Mouse (Mus musculus): ENCODE results near the gene Msln. TPM values are rescaled to one million over a fixed set of nuclear protein-coding genes. Genes with fewer than 3 reads are reported as not detected.

The Msln gene
- total and polyA plus RNA-seq, 3 experiments = not detected

DNA sequence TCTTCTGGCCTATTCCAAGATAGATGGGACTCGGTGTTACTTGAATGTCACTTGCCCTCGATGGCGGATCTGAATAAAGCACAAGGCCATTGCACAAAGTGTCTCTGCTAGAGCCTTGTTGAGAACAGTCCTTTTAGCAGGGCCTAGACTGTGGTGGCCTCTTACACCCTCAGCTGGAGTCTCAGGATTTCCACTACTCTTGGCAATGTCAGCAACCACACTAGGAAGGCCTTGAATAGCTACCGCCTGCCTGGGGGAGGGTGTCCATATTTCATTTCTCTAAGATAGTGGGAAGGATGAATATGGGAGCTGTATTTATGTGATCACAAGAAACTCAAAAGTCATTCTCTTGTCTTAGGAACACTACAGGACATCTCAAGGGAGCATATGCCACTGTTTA is 5.9 kb downstream of the Msln start:
- no peak overlapping the region for H3K27ac ChIP-seq (ENCODE audit: control insufficient read depth, low read depth, low read length)
- H3K9me3 ChIP-seq (replicated peaks; ENCODE audit: insufficient read depth, low read length) = no peaks in the 10 kb centered on the region

DNA sequence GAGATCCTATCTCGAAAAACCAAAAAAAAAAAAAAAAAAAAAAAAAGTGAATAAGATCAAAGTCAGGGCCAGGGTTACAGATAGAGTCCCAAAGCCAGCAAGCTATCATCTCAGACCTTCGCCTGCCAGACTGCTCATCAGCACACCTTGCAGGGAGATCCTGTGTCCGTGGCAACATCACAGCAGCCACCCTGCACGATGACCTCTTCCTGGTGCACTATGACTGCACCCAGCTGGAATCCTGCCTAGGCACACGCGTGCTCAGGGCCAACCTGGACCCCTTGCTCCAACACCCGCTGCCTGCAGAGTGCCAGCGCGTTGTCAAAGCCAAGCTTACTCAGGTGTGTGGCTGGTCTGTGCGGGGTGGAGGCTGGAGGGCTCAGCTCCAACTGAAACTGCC is 9.9 kb downstream of the Msln start:
- H3K9ac ChIP-seq (ENCODE audit: control insufficient read depth, low read depth, low read length, poor library complexity, severe bottlenecking) = no peak overlapping the region
- no peaks in the 10 kb centered on the region for H3K9me3 ChIP-seq (replicated peaks; ENCODE audit: insufficient read depth, low read length)
- peaks cover 4 to 5% of the 10 kb centered on the region in 2 experiments; a peak in 2 of 4 replicates for H3K27me3 ChIP-seq (ENCODE audit: control insufficient read depth in 1 of 2, insufficient read depth in 2 of 2, low read length in 2 of 2)
- no peak overlapping the region for H3K27ac ChIP-seq (ENCODE audit: control insufficient read depth, low read depth, low read length)
- H3K79me2 ChIP-seq (ENCODE audit: control insufficient read depth, insufficient read depth, low read length, poor library complexity) = no peaks in the 10 kb centered on the region
- TF ChIP-seq ZC3H11A (IDR thresholded peaks at IDR 0.05; ENCODE audit: low read depth, low read length) = no peak
- no peak for TF ChIP-seq ZKSCAN1 (IDR thresholded peaks at IDR 0.05; ENCODE audit: low read depth, low read length)
- no peak for TF ChIP-seq E2F4 (IDR thresholded peaks at IDR 0.05; ENCODE audit: borderline replicate concordance, low read depth, low read length)
- TF ChIP-seq CHD1 (IDR thresholded peaks at IDR 0.05; ENCODE audit: low read depth, low read length) = no peak
- TF ChIP-seq USF2 (IDR thresholded peaks at IDR 0.05; ENCODE audit: borderline replicate concordance in 1 of 2, insufficient read depth in 1 of 2, low read depth in 1 of 2, low read length in 2 of 2) = no peak
- no peak for TF ChIP-seq CHD2 (IDR thresholded peaks at IDR 0.05; ENCODE audit: low read length)
- no peak for TF ChIP-seq RCOR1 (IDR thresholded peaks at IDR 0.05; ENCODE audit: low read depth, low read length)
- TF ChIP-seq HCFC1 (IDR thresholded peaks at IDR 0.05; ENCODE audit: low read depth, low read length) = no peak
- TF ChIP-seq ZMIZ1 (IDR thresholded peaks at IDR 0.05; ENCODE audit: low read depth, low read length) = no peak
- no peak for TF ChIP-seq ETS1 (IDR thresholded peaks at IDR 0.05; ENCODE audit: low read depth, low read length)
- TF ChIP-seq UBTF (IDR thresholded peaks at IDR 0.05; ENCODE audit: borderline replicate concordance, insufficient read depth, low read depth, low read length) = no peak
- no peak for TF ChIP-seq SIN3A (IDR thresholded peaks at IDR 0.05; ENCODE audit: low read length)
- no peak for TF ChIP-seq MEF2A (IDR thresholded peaks at IDR 0.05; ENCODE audit: extremely low read depth, insufficient replicate concordance, low read depth, low read length, poor library complexity, severe bottlenecking)
- no peak for TF ChIP-seq MXI1 (IDR thresholded peaks at IDR 0.05; ENCODE audit: low read depth, low read length)
- TF ChIP-seq MYB (IDR thresholded peaks at IDR 0.05; ENCODE audit: low read depth, low read length) = no peak
- no peak for TF ChIP-seq BHLHE40 (IDR thresholded peaks at IDR 0.05; ENCODE audit: borderline replicate concordance, low read depth, low read length)
- TF ChIP-seq JUND (IDR thresholded peaks at IDR 0.05; ENCODE audit: low read depth, low read length) = no peak
- TF ChIP-seq MAX (IDR thresholded peaks at IDR 0.05; ENCODE audit: low read length) = no peak
- no peak for TF ChIP-seq ZNF384 (IDR thresholded peaks at IDR 0.05; ENCODE audit: low read depth, low read length)
- H3K4me1 ChIP-seq (ENCODE audit: control insufficient read depth in 1 of 2, insufficient read depth in 2 of 2, low read length in 2 of 2) = no peaks in the 10 kb centered on the region
- H3K4me3 ChIP-seq (ENCODE audit: control insufficient read depth in 1 of 2, insufficient read depth in 1 of 2, low read depth in 2 of 2, low read length in 2 of 2) = no peak overlapping the region
- H3K36me3 ChIP-seq (ENCODE audit: control insufficient read depth in 1 of 2, insufficient read depth in 2 of 2, low read length in 2 of 2) = no peaks in the 10 kb centered on the region
- no peak for DNase-seq (ENCODE audit: low read depth, low spot score)

More for the DNA sequence above, 5.9 kb downstream of the Msln start:
- H3K27me3 ChIP-seq (ENCODE audit: control insufficient read depth in 1 of 2, insufficient read depth in 2 of 2, low read length in 2 of 2) = peaks cover 0 to 3% of the 10 kb centered on the region in 2 experiments; a peak in 1 of 4 replicates
- no peak overlapping the region for H3K9ac ChIP-seq (ENCODE audit: control insufficient read depth, low read depth, low read length, poor library complexity, severe bottlenecking)
- DNase-seq (ENCODE audit: low read depth, low spot score) = no peak
- H3K4me1 ChIP-seq (ENCODE audit: control insufficient read depth in 1 of 2, insufficient read depth in 2 of 2, low read length in 2 of 2) = no peaks in the 10 kb centered on the region
- no peaks in the 10 kb centered on the region for H3K36me3 ChIP-seq (ENCODE audit: control insufficient read depth in 1 of 2, insufficient read depth in 2 of 2, low read length in 2 of 2)
- H3K79me2 ChIP-seq (ENCODE audit: control insufficient read depth, insufficient read depth, low read length, poor library complexity) = no peaks in the 10 kb centered on the region
- TF ChIP-seq SIN3A (IDR thresholded peaks at IDR 0.05; ENCODE audit: low read length) (no peak), MAFK (IDR thresholded peaks at IDR 0.05; ENCODE audit: borderline replicate concordance, low read depth, low read length) (no peak)
- no peak overlapping the region for H3K4me3 ChIP-seq (ENCODE audit: control insufficient read depth in 1 of 2, insufficient read depth in 1 of 2, low read depth in 2 of 2, low read length in 2 of 2)
